Mouse (Mus musculus): ENCODE data around the gene Cs. TPM values are rescaled to one million over a fixed set of nuclear protein-coding genes. Genes with fewer than 3 reads are reported as not detected.

Gene Cs
- polyA plus RNA-seq, 1 experiment from 2014 or later: 265 TPM

- peak; percentile 59 for DNase-seq (ENCODE audit: extremely low spot score, low spot score)
- Histone ChIP-seq H3K27ac (peak overlapping the region; percentile 96), H3K4me3 (peak overlapping the region; percentile 99), H3K9me3 (no peaks in the 10 kb centered on the region), H3K36me3 (replicated peaks) (peaks cover 49% of the 10 kb centered on the region), H3K27me3 (ENCODE audit: poor library complexity, severe bottlenecking) (no peaks in the 10 kb centered on the region), H3K4me1 (peaks cover 52% of the 10 kb centered on the region)
- 21% methylated on average over 35 of the region's 35 CpGs for WGBS
These were observed 71.3 kb downstream of the Cs start for GRCm38 (mm10) chr10:128408591-128409535.

DNA sequence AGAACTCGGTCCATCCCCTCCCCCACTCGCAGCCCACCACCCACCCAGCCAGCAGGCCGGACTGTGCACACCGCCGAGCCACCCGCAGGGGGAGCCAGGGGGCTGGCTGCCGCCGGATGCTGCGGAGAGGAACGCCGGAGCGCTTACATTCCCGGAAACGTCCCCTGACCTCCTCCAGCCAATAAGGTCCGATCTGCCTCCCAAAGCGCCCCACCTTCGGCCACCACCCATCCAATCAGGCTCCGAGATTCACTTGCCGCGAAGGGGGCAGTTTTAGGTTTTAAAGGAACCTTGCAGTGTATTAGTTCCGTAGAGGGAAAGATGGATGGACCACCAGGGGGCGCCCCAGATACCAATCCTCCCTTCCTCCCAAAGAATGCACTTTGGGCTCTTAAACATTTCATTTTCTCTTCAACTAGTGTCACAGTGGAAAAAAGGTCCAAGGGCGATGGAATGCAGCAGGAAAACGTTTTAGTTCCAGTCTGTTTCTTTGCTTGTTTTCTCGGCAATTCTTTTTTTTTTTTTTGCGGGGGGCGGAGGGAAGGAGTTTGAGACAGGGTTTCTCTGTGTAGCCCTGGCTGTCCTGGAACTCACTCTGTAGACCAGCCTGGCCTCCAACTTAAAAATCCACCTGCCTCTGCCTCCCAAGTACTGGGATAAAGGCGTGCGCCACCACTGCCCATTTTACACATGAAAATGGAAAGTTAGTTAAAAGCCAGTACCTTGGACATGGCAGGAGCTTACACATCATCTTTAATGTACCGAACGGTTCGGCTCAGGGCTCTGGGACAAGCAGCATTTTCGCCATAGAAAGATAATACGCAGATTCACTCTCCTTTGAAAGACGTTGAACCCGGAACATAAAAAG is 72.4 kb downstream of the Cs start:
- peak overlapping the region; percentile 96 for H3K27ac ChIP-seq
- peak; percentile 97 for DNase-seq (ENCODE audit: extremely low spot score, low spot score)
- H3K36me3 ChIP-seq (replicated peaks): peaks cover 53% of the 10 kb centered on the region
- no peaks in the 10 kb centered on the region for H3K9me3 ChIP-seq
- H3K4me1 ChIP-seq: peaks cover 55% of the 10 kb centered on the region
- H3K27me3 ChIP-seq (ENCODE audit: poor library complexity, severe bottlenecking): no peaks in the 10 kb centered on the region
- H3K4me3 ChIP-seq: peak overlapping the region; percentile 99
- WGBS: 6% methylated on average over 36 of the region's 36 CpGs

DNA sequence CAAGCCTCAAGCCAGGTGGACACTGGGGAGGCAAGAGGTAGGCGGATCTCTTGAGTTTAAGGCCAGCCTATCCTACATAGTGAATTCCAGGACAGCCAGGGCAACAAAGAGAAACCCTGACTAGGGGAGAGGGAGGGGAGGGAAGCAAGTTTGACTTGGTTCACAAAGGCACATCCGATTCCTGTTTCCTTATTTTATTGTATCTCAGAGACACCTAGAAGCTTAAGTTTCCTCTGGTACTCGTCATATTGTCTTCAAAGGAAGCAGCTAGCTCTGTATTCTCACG is 73.0 kb downstream of the Cs start:
- Histone ChIP-seq H3K27me3 (ENCODE audit: poor library complexity, severe bottlenecking) (no peaks in the 10 kb centered on the region), H3K4me1 (peaks cover 55% of the 10 kb centered on the region), H3K36me3 (replicated peaks) (peaks cover 53% of the 10 kb centered on the region), H3K27ac (peak overlapping the region; percentile 96), H3K9me3 (no peaks in the 10 kb centered on the region), H3K4me3 (peak overlapping the region; percentile 99)
- 19% methylated on average over 4 of the region's 4 CpGs for WGBS
- no peak for DNase-seq (ENCODE audit: extremely low spot score, low spot score)

- peak; percentile 99 for DNase-seq (ENCODE audit: extremely low spot score, low spot score)
- H3K36me3 ChIP-seq (replicated peaks): peaks cover 53% of the 10 kb centered on the region
- WGBS: under 1% methylated on average over 50 of the region's 50 CpGs
These were observed 73.9 kb downstream of the Cs start, which contains the start of the genes Nabp2 and Rnf41 for GRCm38 (mm10) chr10:128411211-128412054. Gene Nabp2 (minus strand): TSS chr10:128411492. Gene Rnf41 (plus strand): TSS chr10:128411657.

GRCm38 (mm10) chr10:128412055-128412381 is 74.5 kb downstream of the Cs start:
- Histone ChIP-seq H3K27me3 (ENCODE audit: poor library complexity, severe bottlenecking) (no peaks in the 10 kb centered on the region), H3K9me3 (no peaks in the 10 kb centered on the region), H3K4me1 (peaks cover 55% of the 10 kb centered on the region), H3K4me3 (peak overlapping the region; percentile 99), H3K27ac (peak overlapping the region; percentile 96), H3K36me3 (replicated peaks) (peaks cover 53% of the 10 kb centered on the region)
- WGBS: 2% methylated on average over 14 of the region's 14 CpGs
- DNase-seq (ENCODE audit: extremely low spot score, low spot score): no peak

More at GRCm38 (mm10) chr10:128411211-128412054, 73.9 kb downstream of the Cs start, which contains the start of the genes Nabp2 and Rnf41:
- Histone ChIP-seq H3K27ac (peak within 1 kb of the TSS; percentile 96), H3K4me1 (peaks cover 55% of the 10 kb centered on the region), H3K27me3 (ENCODE audit: poor library complexity, severe bottlenecking) (no peaks in the 10 kb centered on the region), H3K4me3 (peak within 1 kb of the TSS; percentile 99), H3K9me3 (no peaks in the 10 kb centered on the region)

Small RNAs within 50 kb of the gene (microRNA-seq; reads per million reads assigned to microRNA genes)
- not detected for gene Gm25361
- gene Gm26308: not detected
- gene Mir6914: not detected
- gene Mir6915: 1.8 reads per million

Other genes with a start within 250 kb of the Cs start
- 13.5 and 15.2 TPM in 2 replicates for gene Baz2a, start 246.2 kb upstream of the Cs start, polyA plus RNA-seq (2016; fragmentation: Nextera tagmentation; extraction: Ambion mirVana)
- 26.6 and 28.6 TPM in 2 replicates for gene Rbms2, start 157.4 kb upstream of the Cs start, polyA plus RNA-seq (2016; fragmentation: Nextera tagmentation; extraction: Ambion mirVana)
- gene Gls2, start 143.3 kb upstream of the Cs start, polyA plus RNA-seq (2016; fragmentation: Nextera tagmentation; extraction: Ambion mirVana): 1.5 and 2.3 TPM in 2 replicates
- 29.9 and 32.3 TPM in 2 replicates for gene Spryd4, start 125.9 kb upstream of the Cs start, polyA plus RNA-seq (2016; fragmentation: Nextera tagmentation; extraction: Ambion mirVana)
- gene Mip, start 111.9 kb upstream of the Cs start, polyA plus RNA-seq (2016; fragmentation: Nextera tagmentation; extraction: Ambion mirVana): 0.55 and 0.69 TPM in 2 replicates
- 108 and 112 TPM in 2 replicates for gene Timeless, start 105.7 kb upstream of the Cs start, polyA plus RNA-seq (2016; fragmentation: Nextera tagmentation; extraction: Ambion mirVana)
- 0.81 and 1.1 TPM in 2 replicates for gene Apon, start 83.6 kb upstream of the Cs start, polyA plus RNA-seq (2016; fragmentation: Nextera tagmentation; extraction: Ambion mirVana)
- not detected in 2 replicates for gene Apof, start 69.1 kb upstream of the Cs start, polyA plus RNA-seq (2016; fragmentation: Nextera tagmentation; extraction: Ambion mirVana)
- gene Stat2, start 67.2 kb upstream of the Cs start, polyA plus RNA-seq (2016; fragmentation: Nextera tagmentation; extraction: Ambion mirVana): 10.7 and 11.2 TPM in 2 replicates
- not detected in 2 replicates for gene Il23a, start 39.0 kb upstream of the Cs start, polyA plus RNA-seq (2016; fragmentation: Nextera tagmentation; extraction: Ambion mirVana)
- gene Pan2, start 34.4 kb upstream of the Cs start, polyA plus RNA-seq (2016; fragmentation: Nextera tagmentation; extraction: Ambion mirVana): 42.1 and 45.3 TPM in 2 replicates
- gene Cnpy2, start 15.3 kb upstream of the Cs start, polyA plus RNA-seq (2016; fragmentation: Nextera tagmentation; extraction: Ambion mirVana): 253 and 256 TPM in 2 replicates
- gene Coq10a, start 31.3 kb downstream of the Cs start, polyA plus RNA-seq (2016; fragmentation: Nextera tagmentation; extraction: Ambion mirVana): 9.2 and 10.1 TPM in 2 replicates
- gene Ankrd52, start 39.4 kb downstream of the Cs start, polyA plus RNA-seq (2016; fragmentation: Nextera tagmentation; extraction: Ambion mirVana): 11.1 and 13.1 TPM in 2 replicates
- 0.30 TPM in 1 of 2 replicates, not detected in the other for gene Slc39a5, start 63.5 kb downstream of the Cs start, polyA plus RNA-seq (2016; fragmentation: Nextera tagmentation; extraction: Ambion mirVana)
- gene Nabp2, start 73.8 kb downstream of the Cs start, polyA plus RNA-seq (2016; fragmentation: Nextera tagmentation; extraction: Ambion mirVana): 161 and 164 TPM in 2 replicates
- gene Rnf41, start 73.9 kb downstream of the Cs start, polyA plus RNA-seq (2016; fragmentation: Nextera tagmentation; extraction: Ambion mirVana): 40.9 and 42.9 TPM in 2 replicates
- gene Smarcc2, start 121.5 kb downstream of the Cs start, polyA plus RNA-seq (2016; fragmentation: Nextera tagmentation; extraction: Ambion mirVana): 72.0 and 73.6 TPM in 2 replicates
- 712 and 780 TPM in 2 replicates for gene Myl6, start 156.4 kb downstream of the Cs start, polyA plus RNA-seq (2016; fragmentation: Nextera tagmentation; extraction: Ambion mirVana)
- gene Myl6b, start 161.0 kb downstream of the Cs start, polyA plus RNA-seq (2016; fragmentation: Nextera tagmentation; extraction: Ambion mirVana): 1.9 and 2.0 TPM in 2 replicates
- 8.6 and 10.3 TPM in 2 replicates for gene Esyt1, start 188.1 kb downstream of the Cs start, polyA plus RNA-seq (2016; fragmentation: Nextera tagmentation; extraction: Ambion mirVana)
- gene Zc3h10, start 210.0 kb downstream of the Cs start, polyA plus RNA-seq (2016; fragmentation: Nextera tagmentation; extraction: Ambion mirVana): 11.8 and 14.0 TPM in 2 replicates
- gene Rpl41, start 211.6 kb downstream of the Cs start, polyA plus RNA-seq (2016; fragmentation: Nextera tagmentation; extraction: Ambion mirVana): 3,608 and 3,665 TPM in 2 replicates
- 298 and 302 TPM in 2 replicates for gene Pa2g4, start 228.3 kb downstream of the Cs start, polyA plus RNA-seq (2016; fragmentation: Nextera tagmentation; extraction: Ambion mirVana)

Data from forebrain, embryonic 10.5 days (tissue).